Mouse (Mus musculus) heart, adult 2 months (tissue): Measurements from ENCODE around the gene Odf3.

Experiments
- CTCF ChIP-seq: fragments of 200-600 bp; IDR thresholded peaks from 2 replicates; pipeline ENCODE4 v1.8.1; 2022; ENCODE audit warnings: antibody characterized with exemption, mild to moderate bottlenecking, moderate library complexity
- EP300 ChIP-seq: fragments of 200-500 bp; IDR thresholded peaks from 2 replicates; pipeline ENCODE4 v1.6.1; 2011; ENCODE audit warnings: low read depth, low read length, control low read depth; ENCODE audit not compliant: insufficient read depth
- POLR2A ChIP-seq: fragments of 200-500 bp; IDR thresholded peaks from 2 replicates; pipeline ENCODE4 v1.6.1; 2011; ENCODE audit warnings: mild to moderate bottlenecking, low read depth, low read length, control low read depth; ENCODE audit not compliant: insufficient read depth

GRCm38 (mm10) chr7:140836243-140837115, 11.1 kb upstream of the Odf3 start:
- no peak for TF ChIP-seq CTCF
- TF ChIP-seq EP300 = no peak
- no peak for TF ChIP-seq POLR2A
